Mouse (Mus musculus): ENCODE results near the gene Olfr1513. TPM values are rescaled to one million over a fixed set of nuclear protein-coding genes. Genes with fewer than 3 reads are reported as not detected.

Gene Olfr1513
- polyA plus RNA-seq, 1 experiment from 2014 or later, result not detected

Other genes with a start within 250 kb of the Olfr1513 start
- 76.5 and 134 TPM in 2 replicates for gene Rpgrip1, start 245.7 kb downstream of the Olfr1513 start, polyA plus RNA-seq (2014; fragmentation: Nextera tagmentation; extraction: Ambion mirVana)
- gene Supt16, start 159.0 kb downstream of the Olfr1513 start, polyA plus RNA-seq (2014; fragmentation: Nextera tagmentation; extraction: Ambion mirVana), result 55.1 and 111 TPM in 2 replicates
- gene Chd8, start 98.6 kb downstream of the Olfr1513 start, polyA plus RNA-seq (2014; fragmentation: Nextera tagmentation; extraction: Ambion mirVana), result 48.6 and 57.1 TPM in 2 replicates
- gene Tox4, start 77.3 kb downstream of the Olfr1513 start, polyA plus RNA-seq (2014; fragmentation: Nextera tagmentation; extraction: Ambion mirVana), result 34.9 and 54.7 TPM in 2 replicates
- gene Rab2b, start 76.9 kb downstream of the Olfr1513 start, polyA plus RNA-seq (2014; fragmentation: Nextera tagmentation; extraction: Ambion mirVana), result 20.6 and 22.6 TPM in 2 replicates
- gene Mettl3, start 51.3 kb downstream of the Olfr1513 start, polyA plus RNA-seq (2014; fragmentation: Nextera tagmentation; extraction: Ambion mirVana), result 40.3 and 53.7 TPM in 2 replicates
- 20.4 and 46.2 TPM in 2 replicates for gene Sall2, start 27.6 kb downstream of the Olfr1513 start, polyA plus RNA-seq (2014; fragmentation: Nextera tagmentation; extraction: Ambion mirVana)
- not detected in 2 replicates for gene Olfr1512, start 22.8 kb upstream of the Olfr1513 start, polyA plus RNA-seq (2014; fragmentation: Nextera tagmentation; extraction: Ambion mirVana)
- not detected in 2 replicates for gene Olfr1511, start 41.0 kb upstream of the Olfr1513 start, polyA plus RNA-seq (2014; fragmentation: Nextera tagmentation; extraction: Ambion mirVana)
- gene Olfr1510, start 58.0 kb upstream of the Olfr1513 start, polyA plus RNA-seq (2014; fragmentation: Nextera tagmentation; extraction: Ambion mirVana), result not detected in 2 replicates
- not detected in 2 replicates for gene Olfr1509, start 86.6 kb upstream of the Olfr1513 start, polyA plus RNA-seq (2014; fragmentation: Nextera tagmentation; extraction: Ambion mirVana)
- not detected in 2 replicates for gene Olfr1508, start 111.1 kb upstream of the Olfr1513 start, polyA plus RNA-seq (2014; fragmentation: Nextera tagmentation; extraction: Ambion mirVana)
- gene Olfr1507, start 139.3 kb upstream of the Olfr1513 start, polyA plus RNA-seq (2014; fragmentation: Nextera tagmentation; extraction: Ambion mirVana), result not detected in 2 replicates

Data from kidney, embryonic 14.5 days (tissue).